Mouse (Mus musculus): ENCODE measurements around the gene Igf1r.

- no peak for TF ChIP-seq HCFC1 (IDR thresholded peaks at IDR 0.05; ENCODE audit: borderline replicate concordance, insufficient read depth, low read length)
- TF ChIP-seq CHD2 (IDR thresholded peaks at IDR 0.05; ENCODE audit: low read depth, low read length): no peak
- no peak for TF ChIP-seq MAFK (IDR thresholded peaks at IDR 0.05; ENCODE audit: insufficient read depth, low read depth, low read length)
- no peak for TF ChIP-seq ZNF384 (IDR thresholded peaks at IDR 0.05; ENCODE audit: low read depth, low read length)
Observed at GRCm38 (mm10) chr7:68100388-68100787, 147.8 kb downstream of the Igf1r start.
